Mouse (Mus musculus) limb, embryonic 14.5 days (tissue): ENCODE data around the gene Arhgap42. TPM values are rescaled to one million over a fixed set of nuclear protein-coding genes. Genes with fewer than 3 reads are reported as not detected.

Source experiments
- ATAC-seq: fragments of 200-750 bp; cut with Nextera tagmentation; 2 replicates; pipeline ENCODE4 v1.8.0; 2017; ENCODE audit warnings: low read depth, moderate number of reproducible peaks, moderate TSS enrichment; ENCODE audit not compliant: low FRiP score
- DNase-seq: peaks from one replicate; pipeline ENCODE4 v3.0.0-alpha.2; 2015; ENCODE audit warnings: low spot score
- H3K27ac ChIP-seq: fragments of 300-500 bp; sonication (generic); replicated peaks from 2 replicates; pipeline ENCODE4 v1.5.1; 2014; ENCODE audit warnings: low read depth, mild to moderate bottlenecking, low read length, moderate library complexity, mixed read lengths
- H3K27me3 ChIP-seq: fragments of 300-500 bp; sonication (generic); 2 replicates; pipeline ENCODE4 v1.6.1; 2014; ENCODE audit warnings: low read length, mixed read lengths; ENCODE audit not compliant: control insufficient read depth, insufficient read depth
- H3K36me3 ChIP-seq: fragments of 300-500 bp; sonication (generic); 2 replicates; pipeline ENCODE4 v1.6.1; 2014; ENCODE audit warnings: mild to moderate bottlenecking, low read length, moderate library complexity, mixed read lengths; ENCODE audit not compliant: control insufficient read depth, insufficient read depth
- H3K4me1 ChIP-seq: fragments of 300-500 bp; sonication (generic); 2 replicates; pipeline ENCODE4 v1.6.1; 2014; ENCODE audit warnings: antibody characterized with exemption, low read length, mixed read lengths; ENCODE audit not compliant: control insufficient read depth, insufficient read depth
- H3K4me2 ChIP-seq: fragments of 300-500 bp; sonication (generic); replicated peaks from 2 replicates; pipeline ENCODE4 v1.6.1; 2014; ENCODE audit warnings: low read depth, mild to moderate bottlenecking, low read length, moderate library complexity; ENCODE audit not compliant: severe bottlenecking
- H3K4me3 ChIP-seq: fragments of 300-500 bp; sonication (generic); replicated peaks from 2 replicates; pipeline ENCODE4 v1.5.1; 2014; ENCODE audit warnings: low read length
- H3K9ac ChIP-seq: fragments of 300-500 bp; sonication (generic); 2 replicates; pipeline ENCODE4 v1.6.1; 2014; ENCODE audit warnings: mild to moderate bottlenecking, low read depth, low read length, moderate library complexity; ENCODE audit not compliant: severe bottlenecking
- H3K9me3 ChIP-seq: fragments of 300-500 bp; sonication (generic); 2 replicates; pipeline ENCODE4 v1.6.1; 2016; ENCODE audit warnings: low read length; ENCODE audit not compliant: control insufficient read depth
- POLR2A ChIP-seq: fragments of 200-500 bp; IDR thresholded peaks from 2 replicates; pipeline ENCODE4 v1.8.0; 2012; ENCODE audit warnings: inconsistent platforms, mild to moderate bottlenecking, moderate library complexity, borderline replicate concordance; ENCODE audit not compliant: insufficient read depth, insufficient read length; ENCODE audit errors: extremely low read depth
- WGBS: fragments of 180-500 bp; shearing (Covaris S2); extraction: QIAGEN DNeasy Blood & Tissue Kit; methylation state at CpG from one replicate; pipeline ENCODE4 v1.1.7; 2014; 5-methylcytosine and 5-hydroxymethylcytosine counted together
- polyA plus RNA-seq, 2 experiments: library from polyadenylated mRNA; depleted of rRNA in 1 of 2; stranded (reverse) in 1 of 2; unstranded in 1 of 2; fragments of >200 nt; fragmentation: Nextera tagmentation in 1 of 2; extraction: Ambion mirVana in 1 of 2; gene quantifications; 2 replicates each; pipeline versions ENCODE4 v1.2.1 to v1.2.3; 2012 to 2014

Gene Arhgap42
- polyA plus RNA-seq, 2 experiments = 21.3 to 40.5 TPM

- Histone ChIP-seq H3K4me1 (peaks cover 49% of the 10 kb centered on the region), H3K4me3 (no peak overlapping the region), H3K36me3 (no peaks in the 10 kb centered on the region), H3K27ac (peak overlapping the region; percentile 63), H3K9ac (no peak overlapping the region), H3K4me2 (peak overlapping the region; percentile 28; the same call in 1 of the 2 replicates), H3K27me3 (no peaks in the 10 kb centered on the region), H3K9me3 (no peaks in the 10 kb centered on the region)
- no peak for TF ChIP-seq POLR2A
- DNase-seq = peak; percentile 48
- WGBS = 25% methylated on average over 7 of the region's 7 CpGs
- peak; percentile 58 for ATAC-seq
These were observed 96.3 kb downstream of the Arhgap42 start for GRCm38 (mm10) chr9:9142561-9142960.

GRCm38 (mm10) chr9:9142144-9142543 is 96.8 kb downstream of the Arhgap42 start:
- DNase-seq (no peak), ATAC-seq (0 out of 2 replicates have a peak, but pooled peaks have one; percentile 16)
- Histone ChIP-seq H3K4me2 (peak overlapping the region; percentile 28; the same call in 1 of the 2 replicates), H3K27me3 (no peaks in the 10 kb centered on the region), H3K4me3 (no peak overlapping the region), H3K4me1 (peaks cover 49% of the 10 kb centered on the region), H3K27ac (peak overlapping the region; percentile 63), H3K9ac (no peak overlapping the region), H3K36me3 (no peaks in the 10 kb centered on the region), H3K9me3 (no peaks in the 10 kb centered on the region)
- 28% methylated on average over 1 of the region's 1 CpGs for whole genome bisulfite sequencing
- TF ChIP-seq POLR2A = no peak

- H3K36me3 ChIP-seq = no peaks in the 10 kb centered on the region
- no peaks in the 10 kb centered on the region for H3K27me3 ChIP-seq
- WGBS = 82% methylated on average over 4 of the region's 4 CpGs
- no peak overlapping the region for H3K4me2 ChIP-seq
- no peak for TF ChIP-seq POLR2A
- H3K4me3 ChIP-seq = no peak overlapping the region
- H3K9me3 ChIP-seq = no peaks in the 10 kb centered on the region
- no peak for ATAC-seq
- no peak overlapping the region for H3K27ac ChIP-seq
- no peak for DNase-seq
- no peak overlapping the region for H3K9ac ChIP-seq
- H3K4me1 ChIP-seq = peaks cover 9% of the 10 kb centered on the region
These were observed 109.8 kb downstream of the Arhgap42 start for GRCm38 (mm10) chr9:9128996-9129694.

GRCm38 (mm10) chr9:9127041-9127755 is 111.7 kb downstream of the Arhgap42 start:
- no peaks in the 10 kb centered on the region for H3K27me3 ChIP-seq
- 30% methylated on average over 4 of the region's 4 CpGs for WGBS
- TF ChIP-seq POLR2A = no peak
- no peak overlapping the region for H3K4me2 ChIP-seq
- H3K9ac ChIP-seq = no peak overlapping the region
- H3K36me3 ChIP-seq = no peaks in the 10 kb centered on the region
- H3K9me3 ChIP-seq = no peaks in the 10 kb centered on the region
- H3K27ac ChIP-seq = no peak overlapping the region
- ATAC-seq = no peak
- H3K4me1 ChIP-seq = peaks cover 9% of the 10 kb centered on the region
- no peak overlapping the region for H3K4me3 ChIP-seq
- DNase-seq = no peak

GRCm38 (mm10) chr9:9124156-9124555 is 114.7 kb downstream of the Arhgap42 start:
- Histone ChIP-seq H3K27ac (no peak overlapping the region), H3K4me3 (no peak overlapping the region), H3K27me3 (no peaks in the 10 kb centered on the region), H3K4me2 (no peak overlapping the region), H3K4me1 (peaks cover 9% of the 10 kb centered on the region), H3K9ac (no peak overlapping the region), H3K36me3 (no peaks in the 10 kb centered on the region), H3K9me3 (no peaks in the 10 kb centered on the region)
- no peak for TF ChIP-seq POLR2A
- DNase-seq = peak; percentile 71
- peak; percentile 55 for ATAC-seq
- 44% methylated on average over 2 of the region's 2 CpGs for WGBS
